Mouse (Mus musculus): ENCODE measurements at regions not wholly inside any gene's neighbourhood (a gene's known extent, or its start where the extent isn't known, plus 50 kb on each side); places are given as distances from the start of the nearest gene placed in this dataset.
A peak's percentile ranks its signal among the peaks of the same experiment; 100 is the strongest.

DNA sequence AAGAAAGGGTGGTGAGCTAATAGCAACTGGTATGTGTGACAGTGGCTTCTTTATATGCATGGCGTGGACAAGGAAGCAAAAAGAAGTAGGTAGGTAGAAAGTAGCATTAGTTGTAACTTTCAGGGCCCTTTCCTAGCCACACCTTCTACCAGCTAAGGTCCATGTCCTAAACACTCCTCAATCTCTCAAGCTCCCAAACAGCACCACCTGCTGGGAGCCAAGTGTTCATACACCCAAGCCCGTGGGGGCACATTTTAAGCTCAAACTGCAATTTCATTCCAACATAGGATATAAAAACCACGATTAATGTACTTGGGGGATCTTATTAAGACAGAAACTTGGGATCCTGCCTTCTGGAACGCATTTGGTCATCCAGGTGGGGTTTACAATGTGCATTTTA is 141.6 kb upstream of the Cox10 start:
- DNase-seq, result no peak

DNA sequence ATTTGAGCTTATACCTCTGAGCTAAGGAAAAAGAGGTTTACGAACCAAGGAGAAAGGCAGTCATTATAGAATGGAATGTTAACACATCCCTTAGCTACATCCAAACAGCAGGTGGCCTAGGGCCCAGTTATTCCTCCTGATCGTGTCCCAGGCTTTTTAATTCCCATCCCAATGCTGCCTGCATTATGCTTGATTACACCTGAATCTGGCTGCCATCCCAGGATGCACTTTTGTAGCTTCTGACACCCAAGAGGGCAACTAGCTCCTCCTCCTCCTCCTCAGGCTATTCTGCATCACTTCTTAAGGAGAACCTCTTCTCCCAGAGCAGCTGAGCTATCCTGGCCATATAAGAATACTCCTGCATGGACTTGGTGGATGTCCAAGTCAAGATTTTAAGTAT is 137.9 kb upstream of the Cox10 start:
- DNase-seq, result no peak

- DNase-seq, result no peak
These were observed 131.6 kb upstream of the Cox10 start for GRCm38 (mm10) chr11:64210916-64211315.

- DNase-seq, result no peak
These were observed 129.0 kb upstream of the Cox10 start for GRCm38 (mm10) chr11:64208306-64208705.

GRCm38 (mm10) chr11:64207358-64207864 is 128.1 kb upstream of the Cox10 start:
- no peak for DNase-seq

DNA sequence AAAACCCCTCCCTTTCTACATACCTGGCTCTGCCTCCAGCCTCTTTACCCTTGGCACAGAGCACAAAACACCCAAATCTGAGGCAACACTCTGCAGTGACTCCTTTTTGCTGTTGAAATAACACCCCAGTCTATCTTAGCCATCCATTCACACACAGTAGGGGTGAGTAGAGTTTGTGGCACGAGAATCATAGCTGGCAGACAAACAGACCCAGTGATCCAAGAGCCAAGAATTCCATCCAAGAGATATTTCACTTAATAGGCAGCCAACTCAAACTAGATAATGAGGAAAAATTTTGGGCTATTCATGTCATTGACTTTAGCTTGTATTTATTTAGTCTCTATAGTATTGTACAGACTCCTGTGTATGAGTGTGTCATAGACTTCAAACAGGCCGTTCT is 126.9 kb upstream of the Cox10 start:
- no peak for DNase-seq

GRCm38 (mm10) chr11:64205069-64205468 is 125.8 kb upstream of the Cox10 start:
- no peak for DNase-seq

DNA sequence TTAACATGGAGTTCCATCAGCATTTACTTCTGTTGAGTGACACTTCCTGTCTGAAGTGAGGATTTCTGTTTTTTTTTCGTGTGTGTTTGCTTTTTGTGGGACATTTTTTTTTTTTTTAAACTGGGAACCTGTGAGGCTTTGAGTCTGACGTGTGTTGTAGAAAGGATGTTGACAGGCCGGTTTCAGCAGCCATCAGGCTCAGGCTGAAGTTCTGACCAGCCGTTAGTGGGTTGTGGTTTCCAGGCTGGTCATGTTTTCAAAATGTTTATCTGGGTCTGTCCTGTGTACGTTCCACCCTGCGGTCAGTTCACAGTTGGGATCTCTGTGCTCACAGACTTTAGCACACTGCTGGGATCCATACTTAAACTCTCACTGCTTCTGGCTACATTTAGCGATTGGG is 125.0 kb upstream of the Cox10 start:
- no peak for DNase-seq

GRCm38 (mm10) chr11:64200874-64201273 is 121.6 kb upstream of the Cox10 start:
- DNase-seq, result no peak

GRCm38 (mm10) chr11:64195272-64195671 is 116.0 kb upstream of the Cox10 start:
- no peak for DNase-seq

DNA sequence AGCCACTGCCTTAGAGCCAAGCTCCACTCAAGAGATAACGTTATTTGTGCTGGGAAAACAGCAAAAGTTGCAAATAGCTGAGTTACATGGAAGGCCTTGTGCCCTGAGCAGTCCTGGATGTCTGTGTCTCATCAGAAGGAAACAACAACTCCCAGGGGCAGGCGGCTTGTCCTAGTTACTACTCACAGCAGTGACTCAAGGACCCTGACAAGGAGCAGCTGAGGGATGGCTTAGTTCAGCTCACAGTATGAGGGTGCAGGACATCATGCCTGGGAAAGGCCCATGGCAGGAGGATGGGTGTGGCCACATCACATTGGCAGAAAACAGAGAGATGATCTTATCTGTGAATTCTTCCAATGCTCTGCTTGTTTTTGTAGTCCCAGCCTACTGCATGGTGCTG is 109.4 kb upstream of the Cox10 start:
- no peak for DNase-seq

DNA sequence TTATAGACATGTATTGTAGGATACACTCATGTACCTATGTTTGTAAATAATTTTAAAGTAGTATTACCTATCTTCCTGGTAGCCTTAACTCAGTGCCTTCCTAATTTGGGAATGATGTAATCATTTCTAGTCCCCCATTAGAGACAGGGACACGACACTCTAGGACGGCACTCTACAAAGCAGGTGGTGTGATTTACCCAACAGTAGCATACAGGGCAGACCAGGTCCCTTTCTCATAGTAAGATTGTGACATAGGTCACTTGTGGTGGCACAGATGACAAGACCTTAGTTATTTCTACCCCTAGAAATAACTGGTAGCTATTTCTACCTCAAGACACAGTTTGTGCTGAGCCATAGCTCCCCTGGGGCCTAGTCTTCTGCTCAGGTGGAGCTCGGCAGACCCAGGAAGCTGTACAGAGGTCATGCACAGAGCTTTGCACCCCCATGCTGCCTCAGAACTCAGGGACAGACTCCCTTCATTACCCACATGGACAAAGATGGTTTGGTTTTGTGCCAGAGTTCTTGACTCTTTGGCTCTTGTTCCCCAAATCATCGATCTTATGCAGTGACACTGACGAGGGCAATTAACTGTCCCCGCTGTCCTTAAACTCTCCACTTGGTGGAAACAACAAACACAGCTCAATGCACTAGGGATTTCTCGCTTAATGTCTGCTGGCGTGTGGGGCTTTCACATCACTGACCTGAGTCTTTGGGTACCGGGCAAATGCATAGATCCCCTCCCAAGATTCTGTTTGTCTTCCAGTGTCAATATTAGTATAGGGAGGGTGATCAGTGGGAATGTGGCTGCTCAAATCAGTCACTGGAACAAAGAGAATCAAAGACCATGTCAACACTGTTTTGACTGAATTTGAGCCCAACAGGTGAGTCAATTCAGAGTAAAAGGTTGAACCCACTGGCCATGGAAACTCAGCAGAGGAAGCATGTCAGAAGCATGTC is 108.5 kb upstream of the Cox10 start:
- no peak for DNase-seq

DNA sequence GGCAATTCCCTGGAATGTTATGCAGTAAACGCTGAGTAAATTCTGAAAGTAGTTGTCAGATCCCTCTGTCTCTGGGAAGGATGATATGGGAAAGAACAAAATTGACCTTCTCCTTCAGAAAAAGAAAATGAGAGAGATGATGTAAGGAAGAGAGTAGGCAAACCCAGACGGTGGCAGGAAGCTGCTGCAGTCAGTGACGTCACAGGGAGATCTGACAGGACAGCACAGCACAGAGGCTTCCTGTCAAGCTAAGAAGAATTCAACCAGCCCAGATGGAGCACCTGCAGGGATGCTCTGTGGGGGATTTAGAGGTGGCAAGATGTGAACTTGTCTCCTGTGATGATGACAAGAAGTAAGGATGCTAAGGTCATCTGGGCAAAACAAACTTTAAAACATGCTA is 107.7 kb upstream of the Cox10 start:
- no peak for DNase-seq

DNA sequence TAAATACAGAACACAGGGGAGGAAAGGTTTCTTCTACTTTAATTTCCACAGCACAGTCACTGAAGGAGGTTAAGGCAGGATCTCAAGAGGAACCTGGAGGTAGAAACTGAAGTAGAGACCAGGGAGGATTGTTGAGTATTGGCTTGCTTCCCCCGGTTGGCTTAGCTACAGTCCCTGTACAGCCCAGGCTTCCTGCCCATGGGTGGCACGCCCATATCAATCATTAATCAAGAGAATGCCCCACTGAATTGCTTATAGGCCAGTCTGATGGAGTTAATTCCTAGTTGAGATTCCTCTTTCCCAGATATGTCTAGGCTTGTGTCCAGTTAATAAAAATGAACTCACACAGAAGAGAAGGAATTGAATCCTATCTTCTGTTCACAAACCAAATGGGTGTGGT is 107.3 kb upstream of the Cox10 start:
- no peak for DNase-seq

GRCm38 (mm10) chr11:64180036-64180435 is 100.8 kb upstream of the Cox10 start:
- DNase-seq, result no peak

DNA sequence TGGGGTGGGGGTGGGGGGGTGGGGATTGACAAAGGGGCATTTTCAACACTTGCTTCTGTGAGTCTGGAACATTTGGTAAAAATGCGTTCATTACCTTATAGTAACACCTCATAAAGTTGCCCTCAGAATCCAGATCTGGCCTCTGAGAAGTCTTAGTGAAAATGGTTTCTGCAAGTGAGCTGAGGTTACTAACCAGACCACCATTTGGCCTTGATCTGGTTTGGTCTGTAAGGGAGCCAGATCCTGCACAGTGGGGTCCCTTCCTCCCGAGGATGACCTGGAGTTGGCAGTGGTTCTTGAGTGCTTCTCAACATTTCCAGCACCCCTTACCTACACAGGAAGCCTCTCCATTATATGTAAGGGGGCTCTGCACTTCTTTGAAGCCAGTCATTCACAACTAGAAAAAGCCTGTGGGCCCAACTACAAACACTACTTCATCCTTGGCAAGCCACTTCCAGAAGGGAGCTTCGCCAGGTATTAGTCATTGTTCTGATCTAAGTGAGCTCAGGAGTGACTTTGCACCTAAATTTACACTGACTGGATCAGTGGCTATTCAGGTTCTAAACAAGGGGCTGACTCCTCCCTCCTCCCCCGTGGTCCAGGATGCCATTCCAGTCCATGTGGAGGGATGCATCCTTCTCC is 94.3 kb upstream of the Cox10 start:
- DNase-seq, result no peak

DNA sequence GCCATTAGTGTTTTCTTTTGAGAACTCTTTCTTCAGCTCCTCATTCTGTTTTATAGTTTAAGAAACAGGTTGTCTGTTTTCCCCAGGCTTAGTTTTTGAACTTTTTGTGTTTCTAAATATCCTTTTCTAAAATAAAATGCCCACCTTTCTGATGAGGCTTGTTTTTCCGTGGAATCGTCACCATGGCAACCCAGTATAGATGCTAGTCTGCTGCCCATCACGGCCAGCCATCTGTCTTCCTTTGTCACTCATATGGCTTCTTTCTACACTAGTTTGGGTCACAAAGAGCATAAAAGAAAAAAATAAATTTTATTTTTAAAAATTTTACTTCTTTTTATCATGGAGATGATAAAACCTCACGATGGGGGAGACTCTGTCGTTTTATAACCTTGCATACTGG is 93.7 kb upstream of the Cox10 start:
- no peak for DNase-seq

- peak; percentile 11 for DNase-seq
These were observed 89.4 kb upstream of the Cox10 start for GRCm38 (mm10) chr11:64168626-64169025.

GRCm38 (mm10) chr11:64164796-64165195 is 85.5 kb upstream of the Cox10 start:
- no peak for DNase-seq

GRCm38 (mm10) chr11:64158281-64158680 is 79.0 kb upstream of the Cox10 start:
- DNase-seq, result peak; percentile 42

DNA sequence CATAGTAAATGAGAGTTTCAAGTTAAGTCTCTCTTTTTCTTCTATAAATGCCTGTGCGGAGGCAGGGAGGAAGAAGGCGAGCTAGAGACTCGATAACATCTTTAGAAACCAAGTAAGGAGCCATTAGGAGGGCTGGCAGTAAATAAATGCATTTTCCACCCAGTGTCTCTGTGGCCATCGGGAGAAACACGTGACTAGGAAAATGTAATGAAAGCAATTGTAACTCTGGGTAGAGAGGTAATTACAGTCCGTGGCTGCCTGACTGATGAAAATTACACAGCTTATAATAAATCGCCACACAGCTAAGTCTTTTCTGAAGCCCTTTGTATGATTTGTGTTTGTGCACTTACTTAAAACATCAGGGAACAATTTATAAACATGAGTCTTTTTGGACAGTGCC is 77.4 kb upstream of the Cox10 start:
- DNase-seq, result no peak

DNA sequence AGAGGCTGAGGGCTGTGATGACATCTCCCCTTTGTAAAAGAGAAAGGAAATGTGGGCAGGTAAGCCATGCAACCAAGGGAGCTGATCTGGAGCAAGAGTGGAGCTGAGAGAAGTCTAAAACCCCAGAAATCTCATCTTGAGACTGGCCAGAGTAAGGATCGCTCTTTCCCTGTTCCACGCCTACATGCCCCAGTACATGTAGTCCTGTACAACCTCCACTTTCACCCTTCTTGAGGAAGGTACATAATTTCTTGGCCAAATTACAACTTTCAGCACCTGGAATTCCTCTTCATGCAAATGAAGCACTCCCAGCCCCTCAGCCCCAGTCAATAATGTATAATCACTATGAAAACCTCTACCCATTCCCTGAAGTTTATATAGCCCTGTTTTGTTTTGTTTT is 60.2 kb upstream of the Cox10 start:
- no peak for DNase-seq

DNA sequence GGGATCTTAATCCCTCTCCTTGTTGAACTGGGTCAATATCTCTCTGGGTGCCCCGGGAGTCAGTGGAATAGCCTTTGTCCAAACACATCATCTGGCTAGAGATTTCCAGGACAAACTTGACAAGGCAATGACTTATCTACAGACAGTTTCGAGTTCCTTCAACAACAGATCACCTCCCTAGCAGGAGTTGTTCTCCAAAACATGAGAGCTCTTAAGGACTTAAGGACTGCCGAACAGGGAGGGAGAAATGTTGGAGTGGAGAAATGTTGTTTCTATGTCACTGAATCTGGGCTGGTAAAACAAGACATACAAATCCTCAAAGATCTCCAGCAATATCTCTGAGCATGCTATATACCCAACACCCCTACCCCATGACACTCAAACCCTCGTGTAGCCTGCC is 59.7 kb upstream of the Cox10 start:
- no peak for DNase-seq

GRCm38 (mm10) chr11:64135766-64136165 is 56.5 kb upstream of the Cox10 start:
- no peak for DNase-seq

GRCm38 (mm10) chr11:64135308-64135591 is 56.0 kb upstream of the Cox10 start:
- DNase-seq, result no peak
